Mouse (Mus musculus): ENCODE measurements around the gene Xrcc6.

The Xrcc6 gene

DNA sequence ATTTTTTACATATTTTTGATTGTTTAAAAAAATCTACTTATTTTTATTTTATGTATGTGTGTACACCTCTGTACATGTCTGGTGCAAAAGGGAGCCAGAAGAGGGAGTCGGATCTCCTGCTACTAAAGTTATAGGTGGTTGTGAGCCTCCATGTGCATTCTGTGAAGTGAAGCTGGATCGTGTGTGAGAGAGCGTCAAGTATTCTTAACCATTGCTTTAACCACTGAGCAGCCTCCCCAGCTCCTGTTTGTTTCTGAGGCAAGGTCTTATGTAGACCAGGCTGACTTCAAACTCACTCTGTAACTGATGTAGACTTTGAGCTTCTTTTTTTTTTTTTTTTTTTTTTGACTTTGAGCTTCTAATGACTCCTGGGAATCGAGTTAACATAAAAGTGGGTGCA, 29.8 kb downstream of the Xrcc6 start:
- in situ Hi-C loops (cut with MboI; ENCODE audit: low sequenced_read_pairs) = no loop called here

GRCm38 (mm10) chr15:82019288-82019687, 31.7 kb downstream of the Xrcc6 start:
- in situ Hi-C loops (cut with MboI; ENCODE audit: low sequenced_read_pairs) = no loop called here

- in situ Hi-C loops (cut with MboI; ENCODE audit: low sequenced_read_pairs) = no loop called here
These were observed 35.0 kb downstream of the Xrcc6 start for GRCm38 (mm10) chr15:82022535-82023088.

DNA sequence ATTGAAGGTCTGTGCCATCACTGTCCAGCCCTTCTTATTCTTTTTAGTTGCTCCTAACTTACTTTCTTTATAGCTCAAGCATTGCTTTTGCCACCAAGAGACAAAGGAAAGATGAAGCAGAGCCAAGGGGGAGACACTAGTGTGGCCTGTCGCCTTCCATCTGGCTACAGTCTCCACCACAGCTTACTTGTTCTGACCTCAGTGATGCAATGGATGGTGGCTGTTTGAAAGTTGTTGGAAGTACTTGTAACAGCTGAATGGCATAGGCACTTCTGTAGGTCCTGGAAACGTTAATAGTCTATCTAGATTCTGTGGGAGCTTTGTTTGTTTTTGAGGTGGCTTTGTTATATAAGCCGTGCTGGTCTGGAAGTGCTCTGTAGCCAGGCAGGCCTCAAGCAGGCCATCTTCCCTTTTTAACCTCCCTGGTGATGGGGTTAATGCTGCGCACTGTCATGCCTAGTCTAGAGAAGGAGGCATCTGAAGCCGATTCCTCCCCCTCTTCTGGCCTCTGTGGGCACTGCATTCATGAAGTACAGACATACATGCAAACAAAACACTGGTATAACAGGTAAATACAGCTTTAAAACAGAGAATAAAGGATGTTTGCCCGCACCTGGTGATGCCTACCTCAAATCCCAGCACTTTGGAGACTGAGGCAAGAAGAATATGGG, 36.5 kb downstream of the Xrcc6 start:
- in situ Hi-C loops (cut with MboI; ENCODE audit: low sequenced_read_pairs) = no loop called here

DNA sequence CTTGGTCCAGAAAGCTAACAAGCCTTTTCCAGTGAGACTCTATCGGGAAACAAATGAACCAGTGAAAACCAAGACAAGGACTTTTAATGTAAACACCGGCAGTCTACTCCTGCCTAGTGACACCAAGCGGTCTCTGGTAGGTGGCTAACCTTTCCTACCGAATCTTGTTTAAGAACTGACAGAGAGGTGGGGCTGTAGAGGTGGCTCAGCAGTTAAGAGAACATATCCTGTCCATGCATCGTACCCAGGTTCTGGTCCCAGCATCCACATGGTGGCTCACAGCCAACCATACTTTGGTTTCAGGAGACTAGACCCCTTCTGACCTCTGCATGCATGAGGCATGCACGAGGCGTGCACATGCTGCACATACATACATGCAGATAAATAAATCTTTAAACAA, 39.6 kb downstream of the Xrcc6 start:
- in situ Hi-C loops (cut with MboI; ENCODE audit: low sequenced_read_pairs) = no loop called here

GRCm38 (mm10) chr15:82027726-82028125, 40.1 kb downstream of the Xrcc6 start:
- in situ Hi-C loops (cut with MboI; ENCODE audit: low sequenced_read_pairs) = no loop called here

DNA sequence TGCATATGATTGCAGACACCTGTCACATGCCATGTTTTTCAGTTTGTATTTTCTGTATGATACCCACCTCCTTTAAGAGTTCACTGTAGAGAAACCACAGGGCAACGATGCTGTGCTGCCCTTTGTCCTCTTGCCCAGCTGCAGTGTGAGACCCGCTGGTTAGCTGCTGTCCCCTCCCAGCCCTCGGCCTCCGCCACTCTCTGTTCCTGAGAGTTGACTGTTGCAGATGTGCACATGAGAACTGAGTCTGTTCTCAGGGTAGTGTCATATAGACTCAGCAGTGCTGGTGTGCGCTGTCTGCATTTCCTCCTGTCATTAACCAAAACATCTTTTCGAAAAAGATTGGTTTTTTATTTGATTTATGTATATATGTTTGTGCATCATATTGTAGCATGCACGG, 44.8 kb downstream of the Xrcc6 start:
- in situ Hi-C loops (cut with MboI; ENCODE audit: low sequenced_read_pairs) = no loop called here

- in situ Hi-C loops (cut with MboI; ENCODE audit: low sequenced_read_pairs) = no loop called here
These were observed 46.1 kb downstream of the Xrcc6 start, which contains the start of gene Desi1 for GRCm38 (mm10) chr15:82033762-82034161. Gene Desi1, minus strand, starts transcription at chr15:82033862.

GRCm38 (mm10) chr15:82035904-82036689, 48.5 kb downstream of the Xrcc6 start:
- in situ Hi-C loops (cut with MboI; ENCODE audit: low sequenced_read_pairs) = no loop called here

DNA sequence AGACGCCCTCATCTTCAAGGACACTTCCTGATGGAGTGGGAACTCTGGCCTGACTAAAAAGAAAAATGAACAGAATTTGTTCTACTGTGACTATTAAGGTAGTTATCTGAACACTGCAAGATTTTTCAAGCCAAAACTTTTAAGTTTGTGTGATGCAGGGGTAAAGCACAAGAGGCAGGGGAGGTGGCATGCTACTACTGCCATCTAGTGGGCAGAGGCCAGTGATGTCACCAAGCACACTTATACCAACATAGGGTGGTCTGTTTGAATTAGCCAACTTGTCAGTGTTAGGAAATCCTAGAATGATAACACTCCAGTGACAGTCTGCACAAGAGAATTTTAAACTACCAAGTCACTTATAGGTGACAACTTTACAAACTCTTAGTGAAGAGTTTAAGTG, 53.0 kb downstream of the Xrcc6 start:
- in situ Hi-C loops (cut with MboI; ENCODE audit: low sequenced_read_pairs) = no loop called here

- in situ Hi-C loops (cut with MboI; ENCODE audit: low sequenced_read_pairs) = no loop called here
These were observed 56.6 kb downstream of the Xrcc6 start for GRCm38 (mm10) chr15:82044166-82044784.

DNA sequence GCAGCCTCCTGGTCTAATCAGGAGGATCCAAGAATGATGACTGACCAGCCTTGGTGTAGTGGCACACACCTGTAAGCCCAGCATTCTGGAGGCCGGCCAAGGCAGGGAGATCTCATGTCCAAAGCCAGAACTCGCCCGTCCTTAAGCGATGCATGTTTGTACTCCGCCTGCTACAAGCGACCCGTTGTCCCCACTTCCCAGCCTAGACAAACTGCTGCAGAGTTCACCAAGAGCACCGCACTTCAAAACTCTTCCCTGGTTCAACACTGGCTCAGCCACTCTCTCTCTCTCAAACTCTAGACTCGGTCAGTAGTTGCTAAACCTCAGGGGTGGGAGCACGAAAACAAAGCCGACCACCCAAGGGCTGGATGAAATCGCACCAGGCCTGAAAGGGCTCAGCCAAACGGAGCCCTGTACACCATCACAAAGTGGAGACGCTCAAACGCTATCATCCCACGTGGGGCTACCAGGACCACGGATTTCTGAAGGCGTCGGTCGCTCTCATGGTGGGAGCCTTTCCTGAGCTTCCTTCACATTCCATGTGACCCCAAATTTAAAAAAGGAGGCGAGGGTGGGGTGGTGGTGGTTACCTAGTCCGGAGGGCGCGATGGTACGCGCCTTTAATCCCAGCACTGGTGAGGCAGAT, 58.7 kb downstream of the Xrcc6 start:
- in situ Hi-C loops (cut with MboI; ENCODE audit: low sequenced_read_pairs) = no loop called here

GRCm38 (mm10) chr15:82047080-82047883, 59.6 kb downstream of the Xrcc6 start, which contains the start of gene Snu13:
Gene Snu13, minus strand, starts transcription at chr15:82047598.
- in situ Hi-C loops (cut with MboI; ENCODE audit: low sequenced_read_pairs) = no loop called here

DNA sequence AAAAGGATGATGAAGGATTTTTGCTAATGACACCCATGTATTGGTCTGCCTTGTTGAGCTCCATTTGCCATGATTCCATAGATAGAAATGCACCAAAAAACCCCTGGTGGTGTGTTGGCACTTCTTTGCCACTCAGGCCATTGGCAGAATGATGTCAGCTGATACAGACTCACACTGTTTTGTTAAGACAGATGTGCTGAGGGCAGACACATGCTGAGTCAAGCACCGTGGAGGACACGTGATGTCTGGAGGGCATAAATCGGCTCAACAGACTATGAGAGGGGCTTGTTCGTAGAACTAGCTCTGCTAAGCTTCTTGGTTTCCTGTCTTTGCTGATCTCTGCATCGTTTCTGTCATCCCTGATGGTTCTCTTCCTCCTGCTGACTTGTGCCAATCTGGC, 64.9 kb downstream of the Xrcc6 start:
- in situ Hi-C loops (cut with MboI; ENCODE audit: low sequenced_read_pairs) = no loop called here

- in situ Hi-C loops (cut with MboI; ENCODE audit: low sequenced_read_pairs) = no loop called here
These were observed 71.1 kb downstream of the Xrcc6 start, which contains the start of gene 4930407I10Rik for GRCm38 (mm10) chr15:82058719-82059201. Gene 4930407I10Rik, plus strand, starts transcription at chr15:82059151.

DNA sequence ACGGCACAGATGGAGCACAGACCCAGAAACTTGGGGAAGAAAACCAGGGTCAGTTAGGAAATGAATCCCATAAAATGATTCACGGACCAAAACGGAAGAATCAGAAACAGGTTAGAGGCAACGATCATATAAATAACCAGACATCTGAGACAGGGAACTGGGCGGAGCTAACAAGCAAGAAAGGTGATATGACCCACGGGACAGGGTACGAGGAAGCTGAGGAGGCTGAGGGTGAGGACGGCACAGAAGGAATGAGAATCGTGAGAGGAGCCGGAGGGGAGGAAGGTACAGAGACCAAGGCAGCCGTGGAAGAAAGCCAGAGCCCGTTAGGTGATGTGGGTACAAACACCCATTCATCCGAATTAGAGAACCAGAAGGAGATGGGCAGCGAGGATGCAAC, 76.3 kb downstream of the Xrcc6 start:
- in situ Hi-C loops (cut with MboI; ENCODE audit: low sequenced_read_pairs) = no loop called here

DNA sequence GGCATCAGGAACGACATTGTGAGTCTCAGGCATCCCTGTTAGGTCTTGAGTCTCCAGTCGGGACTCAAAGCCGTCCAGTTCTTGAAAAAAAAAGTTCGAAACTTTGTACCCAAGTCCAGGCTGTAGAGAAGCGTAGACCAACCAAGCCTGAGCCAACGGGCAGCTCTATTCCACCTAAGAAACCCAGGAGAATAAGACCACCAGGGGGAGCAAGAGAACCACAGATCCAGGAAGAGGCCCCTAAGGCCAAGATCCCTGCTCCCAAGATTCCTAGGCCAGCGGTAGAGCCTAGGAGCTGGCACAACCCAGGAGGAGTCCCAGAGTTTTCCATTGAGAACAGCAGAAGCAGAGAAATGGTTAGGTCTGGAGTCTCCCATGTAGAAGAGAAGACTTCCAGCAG, 77.9 kb downstream of the Xrcc6 start:
- in situ Hi-C loops (cut with MboI; ENCODE audit: low sequenced_read_pairs) = no loop called here

DNA sequence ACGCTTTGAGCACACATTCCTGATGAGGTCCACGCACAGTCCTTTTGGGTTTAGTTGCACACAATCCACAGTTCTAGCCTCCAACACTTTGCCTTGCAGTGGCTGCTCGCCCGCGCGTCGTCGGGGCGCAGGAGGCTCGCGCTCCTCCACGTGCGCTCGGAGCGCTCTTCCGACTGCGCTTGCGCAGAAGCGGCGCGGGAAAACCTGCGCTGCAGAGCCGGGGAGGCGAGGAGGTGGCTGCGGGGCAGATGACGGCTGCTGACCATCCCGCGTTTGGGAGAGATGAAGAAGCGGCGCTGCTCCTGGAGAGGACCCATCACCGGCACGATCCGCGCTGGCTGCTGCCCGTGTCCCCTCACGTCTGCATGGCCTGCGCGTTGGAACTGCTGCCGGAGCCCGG, 82.3 kb downstream of the Xrcc6 start, which contains the start of gene Mei1:
Gene Mei1 (plus strand): TSS at position 99 of the 400 bp plus-strand sequence.
- in situ Hi-C loops (cut with MboI; ENCODE audit: low sequenced_read_pairs) = no loop called here

- in situ Hi-C loops (cut with MboI; ENCODE audit: low sequenced_read_pairs) = no loop called here
These were observed 84.3 kb downstream of the Xrcc6 start for GRCm38 (mm10) chr15:82071816-82072469.
